Mouse (Mus musculus): ENCODE data around the gene Jade2. TPM values are rescaled to one million over a fixed set of nuclear protein-coding genes. Genes with fewer than 3 reads are reported as not detected.

Jade2 gene
- polyA plus RNA-seq, 1 experiment from 2014 or later: 1.7 TPM

DNA sequence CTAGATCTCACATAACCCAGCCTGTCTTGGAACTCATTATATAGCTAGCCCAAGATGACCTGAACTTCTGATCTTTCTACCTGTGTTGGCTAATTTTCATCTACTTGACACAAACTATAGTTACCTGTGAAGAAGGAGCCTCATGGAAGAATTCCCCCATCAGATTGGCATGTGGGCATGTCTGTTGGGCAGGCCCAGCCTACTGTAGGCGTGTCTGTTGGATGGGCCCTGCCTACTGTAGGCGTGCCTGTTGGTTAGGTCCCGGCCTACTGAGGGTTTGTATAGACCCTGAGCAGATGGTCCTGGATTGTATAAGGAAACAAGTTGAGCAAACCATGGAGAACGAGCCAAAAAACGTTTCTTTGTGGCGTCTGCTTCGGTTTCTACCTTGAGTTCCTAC, 24.3 kb upstream of the Jade2 start:
- Histone ChIP-seq H3K4me1 (ENCODE audit: control insufficient read depth, insufficient read depth, low read length) (peaks cover 6% of the 10 kb centered on the region; the same call in 1 of the 2 replicates), H3K27ac (ENCODE audit: low read length) (no peak overlapping the region), H3K4me3 (replicated peaks; ENCODE audit: low read length) (no peak overlapping the region), H3K4me2 (ENCODE audit: low read depth, low read length) (no peak overlapping the region), H3K9ac (ENCODE audit: low read length) (no peak overlapping the region), H3K36me3 (ENCODE audit: control insufficient read depth, insufficient read depth, low read length) (no peaks in the 10 kb centered on the region), H3K9me3 (replicated peaks; ENCODE audit: control insufficient read depth, low read length) (no peaks in the 10 kb centered on the region), H3K27me3 (ENCODE audit: control insufficient read depth, insufficient read depth, low read length) (no peaks in the 10 kb centered on the region)
- no peak for ATAC-seq (ENCODE audit: insufficient read depth, low FRiP score)
- WGBS: 79% methylated on average over 7 of the region's 7 CpGs

DNA sequence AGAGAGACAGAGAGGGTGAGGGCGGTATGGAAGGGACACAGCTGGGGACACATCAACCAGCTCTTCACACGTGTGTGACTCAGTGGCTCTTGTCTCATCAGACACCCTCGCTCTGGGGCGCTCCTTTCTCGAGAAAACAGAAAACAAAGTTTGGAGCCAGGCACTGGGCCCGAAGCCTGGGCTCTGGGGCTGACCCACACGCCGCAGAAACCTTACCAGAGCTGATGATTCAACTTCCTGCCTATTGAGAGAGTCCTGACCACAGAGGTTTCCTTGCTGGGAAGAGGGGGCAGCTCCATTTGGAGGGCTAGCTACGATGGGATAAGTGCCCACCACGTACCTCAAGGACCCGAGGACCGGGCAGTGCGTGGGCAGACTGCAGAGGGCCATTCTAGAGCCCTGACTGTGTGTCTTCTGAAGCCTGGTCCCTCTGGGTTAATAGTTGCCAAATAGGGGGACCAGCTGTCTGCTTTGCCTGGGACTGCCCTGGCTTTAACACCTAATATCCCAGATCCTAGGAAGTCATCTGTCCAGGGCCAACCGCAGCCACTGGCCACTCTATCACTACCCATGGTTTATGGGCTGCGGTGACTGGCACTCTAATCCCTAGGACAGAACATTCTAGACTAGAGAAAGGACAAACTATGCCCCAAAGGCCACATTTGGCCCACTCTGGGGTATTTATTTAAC, 23.7 kb upstream of the Jade2 start:
- no peak overlapping the region for H3K9ac ChIP-seq (ENCODE audit: low read length)
- no peak overlapping the region for H3K4me2 ChIP-seq (ENCODE audit: low read depth, low read length)
- no peaks in the 10 kb centered on the region for H3K27me3 ChIP-seq (ENCODE audit: control insufficient read depth, insufficient read depth, low read length)
- peaks cover 6% of the 10 kb centered on the region; the same call in 1 of the 2 replicates for H3K4me1 ChIP-seq (ENCODE audit: control insufficient read depth, insufficient read depth, low read length)
- 84% methylated on average over 15 of the region's 15 CpGs for WGBS
- no peak for ATAC-seq (ENCODE audit: insufficient read depth, low FRiP score)
- H3K27ac ChIP-seq (ENCODE audit: low read length): no peak overlapping the region
- H3K4me3 ChIP-seq (replicated peaks; ENCODE audit: low read length): no peak overlapping the region
- no peaks in the 10 kb centered on the region for H3K36me3 ChIP-seq (ENCODE audit: control insufficient read depth, insufficient read depth, low read length)
- no peaks in the 10 kb centered on the region for H3K9me3 ChIP-seq (replicated peaks; ENCODE audit: control insufficient read depth, low read length)

GRCm38 (mm10) chr11:51876943-51877344, 19.5 kb upstream of the Jade2 start:
- H3K36me3 ChIP-seq (ENCODE audit: control insufficient read depth, insufficient read depth, low read length): no peaks in the 10 kb centered on the region
- WGBS: 73% methylated on average over 4 of the region's 4 CpGs
- H3K4me3 ChIP-seq (replicated peaks; ENCODE audit: low read length): no peak overlapping the region
- H3K27me3 ChIP-seq (ENCODE audit: control insufficient read depth, insufficient read depth, low read length): no peaks in the 10 kb centered on the region
- no peaks in the 10 kb centered on the region for H3K4me1 ChIP-seq (ENCODE audit: control insufficient read depth, insufficient read depth, low read length)
- H3K9me3 ChIP-seq (replicated peaks; ENCODE audit: control insufficient read depth, low read length): no peaks in the 10 kb centered on the region
- no peak overlapping the region; the same call in 1 of the 2 replicates for H3K9ac ChIP-seq (ENCODE audit: low read length)
- ATAC-seq (ENCODE audit: insufficient read depth, low FRiP score): peak; percentile 30; the same call in 1 of the 2 replicates
- H3K27ac ChIP-seq (ENCODE audit: low read length): no peak overlapping the region
- no peak overlapping the region for H3K4me2 ChIP-seq (ENCODE audit: low read depth, low read length)

GRCm38 (mm10) chr11:51875792-51876195, 18.3 kb upstream of the Jade2 start:
- Histone ChIP-seq H3K9me3 (replicated peaks; ENCODE audit: control insufficient read depth, low read length) (no peaks in the 10 kb centered on the region), H3K36me3 (ENCODE audit: control insufficient read depth, insufficient read depth, low read length) (no peaks in the 10 kb centered on the region), H3K27me3 (ENCODE audit: control insufficient read depth, insufficient read depth, low read length) (no peaks in the 10 kb centered on the region), H3K4me3 (replicated peaks; ENCODE audit: low read length) (no peak overlapping the region), H3K4me2 (ENCODE audit: low read depth, low read length) (no peak overlapping the region), H3K4me1 (ENCODE audit: control insufficient read depth, insufficient read depth, low read length) (no peaks in the 10 kb centered on the region), H3K9ac (ENCODE audit: low read length) (no peak overlapping the region), H3K27ac (ENCODE audit: low read length) (no peak overlapping the region)
- ATAC-seq (ENCODE audit: insufficient read depth, low FRiP score): no peak
- 17% methylated on average over 4 of the region's 4 CpGs for WGBS

GRCm38 (mm10) chr11:51875086-51875485, 17.6 kb upstream of the Jade2 start:
- Histone ChIP-seq H3K27ac (ENCODE audit: low read length) (no peak overlapping the region), H3K36me3 (ENCODE audit: control insufficient read depth, insufficient read depth, low read length) (no peaks in the 10 kb centered on the region), H3K4me1 (ENCODE audit: control insufficient read depth, insufficient read depth, low read length) (no peaks in the 10 kb centered on the region), H3K9ac (ENCODE audit: low read length) (no peak overlapping the region), H3K27me3 (ENCODE audit: control insufficient read depth, insufficient read depth, low read length) (no peaks in the 10 kb centered on the region), H3K4me3 (replicated peaks; ENCODE audit: low read length) (no peak overlapping the region), H3K4me2 (ENCODE audit: low read depth, low read length) (no peak overlapping the region), H3K9me3 (replicated peaks; ENCODE audit: control insufficient read depth, low read length) (no peaks in the 10 kb centered on the region)
- WGBS: 57% methylated on average over 1 of the region's 1 CpGs
- ATAC-seq (ENCODE audit: insufficient read depth, low FRiP score): no peak

DNA sequence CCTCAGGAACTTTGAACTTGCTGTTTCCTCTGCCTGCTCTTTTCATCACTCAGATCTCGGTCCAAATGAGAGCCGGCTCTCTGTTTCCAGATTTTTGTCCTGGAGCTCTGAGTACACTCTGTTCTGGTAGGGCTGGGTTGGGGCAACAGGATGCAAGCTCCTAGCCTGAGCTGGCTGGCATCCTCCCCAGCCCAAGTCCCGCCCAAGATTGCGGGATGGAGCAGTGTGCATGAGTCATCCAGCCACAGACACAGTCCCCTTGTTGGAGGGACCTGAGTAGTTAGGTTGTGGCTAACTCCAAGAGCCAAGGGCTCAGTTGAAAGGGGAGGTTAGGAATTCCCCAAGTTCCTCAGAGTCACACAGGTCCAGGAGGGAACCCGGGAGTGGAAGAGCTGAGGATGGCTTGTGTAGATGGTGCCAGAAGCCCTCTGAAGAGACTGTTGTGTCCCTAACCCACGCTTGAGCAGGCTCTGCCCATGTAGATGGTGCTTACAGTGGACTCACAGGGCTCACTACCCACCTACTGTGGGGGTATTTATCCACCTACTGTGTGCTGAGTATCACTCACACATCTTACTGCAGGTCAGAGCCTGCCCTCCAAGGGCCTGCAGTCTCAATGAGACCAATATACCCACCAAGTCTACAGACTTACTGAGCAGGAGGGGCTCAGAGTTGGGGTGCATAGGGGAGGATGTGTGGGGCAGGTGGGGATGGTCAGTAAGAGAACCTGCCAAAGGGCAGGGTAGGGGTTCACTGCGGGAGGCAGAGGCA, 17.0 kb upstream of the Jade2 start:
- Histone ChIP-seq H3K4me1 (ENCODE audit: control insufficient read depth, insufficient read depth, low read length) (no peaks in the 10 kb centered on the region), H3K27me3 (ENCODE audit: control insufficient read depth, insufficient read depth, low read length) (no peaks in the 10 kb centered on the region), H3K9ac (ENCODE audit: low read length) (no peak overlapping the region), H3K4me3 (replicated peaks; ENCODE audit: low read length) (no peak overlapping the region), H3K27ac (ENCODE audit: low read length) (no peak overlapping the region), H3K4me2 (ENCODE audit: low read depth, low read length) (no peak overlapping the region), H3K9me3 (replicated peaks; ENCODE audit: control insufficient read depth, low read length) (no peaks in the 10 kb centered on the region), H3K36me3 (ENCODE audit: control insufficient read depth, insufficient read depth, low read length) (no peaks in the 10 kb centered on the region)
- WGBS: 75% methylated on average over 7 of the region's 7 CpGs
- ATAC-seq (ENCODE audit: insufficient read depth, low FRiP score): peak; percentile 75; the same call in 1 of the 2 replicates

DNA sequence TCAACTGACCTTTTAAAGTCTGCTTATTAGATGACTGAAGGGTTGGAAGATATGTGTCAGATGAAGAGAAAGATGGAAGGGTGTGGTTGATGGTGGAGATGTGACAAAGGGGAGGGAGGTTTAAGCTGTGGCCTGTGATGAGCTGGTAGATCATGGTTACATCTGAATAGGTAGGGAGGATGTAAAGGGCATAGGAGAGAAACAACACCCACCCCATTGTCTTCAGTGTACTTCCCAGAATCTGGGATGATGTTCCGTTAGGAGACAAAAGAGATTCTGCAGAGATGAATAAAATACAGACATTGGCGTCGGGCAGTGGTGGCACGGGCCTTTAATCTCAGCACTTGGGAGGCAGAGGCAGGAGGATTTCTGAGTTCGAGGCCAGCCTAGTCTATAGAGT, 15.7 kb upstream of the Jade2 start:
- no peak for ATAC-seq (ENCODE audit: insufficient read depth, low FRiP score)
- WGBS: 96% methylated on average over 5 of the region's 5 CpGs
- H3K27ac ChIP-seq (ENCODE audit: low read length): no peak overlapping the region
- no peak overlapping the region for H3K4me2 ChIP-seq (ENCODE audit: low read depth, low read length)
- H3K36me3 ChIP-seq (ENCODE audit: control insufficient read depth, insufficient read depth, low read length): no peaks in the 10 kb centered on the region
- no peaks in the 10 kb centered on the region for H3K4me1 ChIP-seq (ENCODE audit: control insufficient read depth, insufficient read depth, low read length)
- no peaks in the 10 kb centered on the region for H3K27me3 ChIP-seq (ENCODE audit: control insufficient read depth, insufficient read depth, low read length)
- no peak overlapping the region for H3K4me3 ChIP-seq (replicated peaks; ENCODE audit: low read length)
- H3K9ac ChIP-seq (ENCODE audit: low read length): no peak overlapping the region
- no peaks in the 10 kb centered on the region for H3K9me3 ChIP-seq (replicated peaks; ENCODE audit: control insufficient read depth, low read length)

DNA sequence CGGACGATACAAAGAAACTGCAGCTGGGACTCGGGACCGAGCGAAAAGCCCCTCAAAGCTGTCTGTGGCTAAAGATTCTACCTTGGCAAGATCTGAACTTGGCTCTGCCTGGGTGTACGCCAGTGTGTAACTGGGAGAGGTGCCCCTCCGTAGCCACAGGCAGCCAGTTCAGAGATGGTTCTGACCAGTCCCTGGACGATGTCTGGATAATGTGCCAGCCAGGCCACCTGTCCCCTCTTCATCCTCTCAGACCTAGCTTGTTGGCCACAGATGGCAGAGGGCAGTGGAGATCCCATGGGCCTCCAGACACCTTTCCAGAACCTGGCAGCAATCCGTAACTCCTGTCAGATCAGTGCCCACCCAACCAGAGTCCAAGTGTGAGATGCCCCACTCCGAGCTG, 9.8 kb upstream of the Jade2 start:
- WGBS: 83% methylated on average over 10 of the region's 10 CpGs
- Histone ChIP-seq H3K27ac (ENCODE audit: low read length) (no peak overlapping the region), H3K36me3 (ENCODE audit: control insufficient read depth, insufficient read depth, low read length) (no peaks in the 10 kb centered on the region), H3K4me1 (ENCODE audit: control insufficient read depth, insufficient read depth, low read length) (no peaks in the 10 kb centered on the region), H3K9ac (ENCODE audit: low read length) (no peak overlapping the region), H3K9me3 (replicated peaks; ENCODE audit: control insufficient read depth, low read length) (no peaks in the 10 kb centered on the region), H3K4me2 (ENCODE audit: low read depth, low read length) (no peak overlapping the region), H3K27me3 (ENCODE audit: control insufficient read depth, insufficient read depth, low read length) (no peaks in the 10 kb centered on the region), H3K4me3 (replicated peaks; ENCODE audit: low read length) (no peak overlapping the region)
- ATAC-seq (ENCODE audit: insufficient read depth, low FRiP score): no peak

DNA sequence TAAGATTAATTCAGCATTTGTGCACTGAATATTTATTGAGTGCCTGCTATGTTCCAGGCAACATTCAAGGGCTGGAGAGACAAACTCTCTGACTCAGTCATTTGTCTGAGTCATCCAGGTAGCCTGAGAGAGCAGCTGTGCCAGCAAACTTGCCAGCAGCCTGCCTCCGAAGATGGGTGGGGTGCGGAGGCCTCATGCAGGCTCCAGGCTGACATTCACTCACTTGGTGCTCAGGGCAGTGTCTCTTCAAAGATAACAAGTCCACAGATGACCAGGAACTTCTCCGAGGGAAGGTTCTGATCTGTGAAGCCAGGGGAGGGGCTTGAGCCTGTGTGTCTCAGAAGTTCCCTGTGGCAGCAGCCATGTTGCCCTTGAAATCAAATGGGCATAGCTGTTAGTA, 8.6 kb upstream of the Jade2 start:
- H3K9me3 ChIP-seq (replicated peaks; ENCODE audit: control insufficient read depth, low read length): no peaks in the 10 kb centered on the region
- 50% methylated on average over 3 of the region's 3 CpGs for WGBS
- no peaks in the 10 kb centered on the region for H3K36me3 ChIP-seq (ENCODE audit: control insufficient read depth, insufficient read depth, low read length)
- no peak overlapping the region for H3K4me2 ChIP-seq (ENCODE audit: low read depth, low read length)
- no peak for ATAC-seq (ENCODE audit: insufficient read depth, low FRiP score)
- H3K27me3 ChIP-seq (ENCODE audit: control insufficient read depth, insufficient read depth, low read length): no peaks in the 10 kb centered on the region
- no peak overlapping the region for H3K27ac ChIP-seq (ENCODE audit: low read length)
- no peaks in the 10 kb centered on the region for H3K4me1 ChIP-seq (ENCODE audit: control insufficient read depth, insufficient read depth, low read length)
- H3K4me3 ChIP-seq (replicated peaks; ENCODE audit: low read length): no peak overlapping the region
- H3K9ac ChIP-seq (ENCODE audit: low read length): no peak overlapping the region

Data from stomach, embryonic 16.5 days (tissue).